ENCODE assay signal across 16 mouse cellular contexts in genomic region chr19:47545055-47545454, GRCm38 (mm10).
"Had no signal": no experiment of that assay in that cellular context is flagged by ENCODE, and none has a peak within 500 bp of the region (broad histone marks: within the 10 kb centered on the region; RNA-seq: fewer than 3 reads in every experiment).

No protein-coding gene starts in this region.

- H3K27ac ChIP-seq: left cerebral cortex, adult 2 months; liver, embryonic 13.5 days; neural tube, embryonic 12.5 days; stomach, postnatal 0 days had no signal

- H3K4me2 ChIP-seq: liver, embryonic 13.5 days; midbrain, embryonic 11.5 days; neural tube, embryonic 12.5 days had no signal

- H3K27me3 ChIP-seq: neural tube, embryonic 12.5 days had no signal

- H3K4me1 ChIP-seq: neural tube, embryonic 12.5 days had no signal

- H3K9me3 ChIP-seq: liver, embryonic 13.5 days; neural tube, embryonic 12.5 days had no signal

- H3K36me3 ChIP-seq: liver, embryonic 13.5 days; neural tube, embryonic 12.5 days had no signal

- H3K4me3 ChIP-seq: left cerebral cortex, adult 2 months; liver, embryonic 13.5 days; neural tube, embryonic 12.5 days had no signal

- H3K9ac ChIP-seq: liver, embryonic 13.5 days; neural tube, embryonic 12.5 days had no signal

- DNase-seq: kidney, adult 9 months; kidney, postnatal 36 days; layer of hippocampus, postnatal 36 days; liver, embryonic 13.5 days; lung, adult 2 months; lung, postnatal 14 days; lung, postnatal 4 days; midbrain, embryonic 14.5 days; retina, postnatal 1 day; right cerebral cortex, postnatal 25 days; thymus, adult 2 months; thymus, postnatal 14 days had no signal
